8 mouse cellular contexts compared by ENCODE assay signal in the genomic region with DNA sequence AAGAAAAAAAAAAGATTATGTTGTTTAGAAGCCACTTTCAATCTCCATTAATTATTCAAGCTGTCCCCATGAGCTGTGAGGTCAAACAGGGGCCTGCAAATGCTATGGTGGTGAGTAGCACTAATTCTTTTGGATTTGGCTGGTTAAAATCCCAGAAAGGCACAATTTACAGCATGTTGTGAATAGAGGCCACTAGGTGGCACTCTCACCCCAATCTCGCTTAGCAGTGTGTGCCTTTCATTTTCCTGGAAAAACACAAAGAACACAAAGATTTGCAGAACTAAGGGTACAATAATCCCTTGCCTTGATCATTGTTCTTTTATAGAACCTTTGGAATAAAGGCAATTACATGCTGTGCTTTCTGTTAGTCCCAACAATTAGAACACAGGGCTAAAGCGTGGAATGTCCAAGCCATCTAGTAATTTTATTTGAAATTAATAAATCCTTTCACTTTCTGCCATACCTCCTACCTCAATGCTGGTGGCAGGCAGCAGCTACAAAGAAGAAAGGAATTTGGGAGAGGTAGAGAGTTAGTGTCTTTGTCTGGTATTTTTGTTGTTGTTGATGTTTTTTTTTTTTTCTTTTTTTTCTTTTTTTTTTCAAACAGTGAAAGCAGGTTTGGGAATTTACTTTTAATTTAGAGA.
A peak's percentile ranks its signal among the peaks of the same experiment; 100 is the strongest.
DNase-seq lines count a peak whose midpoint lies in the region; ATAC-seq and TF ChIP-seq lines count a peak whose summit lies in the region.
"Had no signal": no experiment of that assay in that cellular context is flagged by ENCODE, and none has a peak within 500 bp of the region (broad histone marks: within the 10 kb centered on the region; RNA-seq: fewer than 3 reads in every experiment).

No protein-coding gene starts in this region.

- H3K27me3 ChIP-seq in embryonic facial prominence, embryonic 11.5 days (ENCODE audit: control insufficient read depth, insufficient read depth, low read length): no peaks in the 10 kb centered on the region
- H3K27me3 ChIP-seq in liver, embryonic 14.5 days (ENCODE audit: control insufficient read depth, insufficient read depth, low read length): no peaks in the 10 kb centered on the region
- H3K27me3 ChIP-seq: heart, embryonic 15.5 days had no signal

- H3K9ac ChIP-seq in embryonic facial prominence, embryonic 11.5 days (replicated peaks; ENCODE audit: low read length): no peak overlapping the region
- H3K9ac ChIP-seq in liver, embryonic 14.5 days (replicated peaks): no peak overlapping the region
- H3K9ac ChIP-seq: heart, embryonic 15.5 days had no signal

- no peak overlapping the region for H3K27ac ChIP-seq in embryonic facial prominence, embryonic 11.5 days (replicated peaks; ENCODE audit: low read depth, low read length)
- no peak overlapping the region for H3K27ac ChIP-seq in liver, embryonic 14.5 days
- H3K27ac ChIP-seq: heart, embryonic 15.5 days had no signal

- 38% methylated on average over 2 of the region's 2 CpGs for WGBS in embryonic facial prominence, embryonic 11.5 days
- WGBS in liver, embryonic 14.5 days (ENCODE audit: insufficient replicate concordance): 41% methylated on average over 2 of the region's 2 CpGs

- DNase-seq in ovary, postnatal 36 days (ENCODE audit: low spot score): peak; percentile 10
- DNase-seq in ovary, adult 18-20 months (ENCODE audit: low spot score): no peak
- peak; percentile 21 for DNase-seq in adrenal gland, postnatal 25 days
- peak; percentile 88 for DNase-seq in embryonic facial prominence, embryonic 11.5 days (ENCODE audit: low spot score)
- DNase-seq in induced T-regulatory cell, adult 2 months (ENCODE audit: low read depth): peak; percentile 42
- DNase-seq in liver, embryonic 14.5 days (ENCODE audit: low read depth in 3 of 3, low spot score in 3 of 3): no peak
- peak; percentile 74 for DNase-seq in retina, postnatal 1 day

- no peaks in the 10 kb centered on the region for H3K4me1 ChIP-seq in embryonic facial prominence, embryonic 11.5 days (ENCODE audit: control insufficient read depth, insufficient read depth, low read length)
- H3K4me1 ChIP-seq in liver, embryonic 14.5 days (replicated peaks; ENCODE audit: control insufficient read depth in 2 of 2, insufficient read depth in 2 of 2, low read length in 1 of 2): no peaks in the 10 kb centered on the region
- H3K4me1 ChIP-seq: heart, embryonic 15.5 days had no signal

- TF ChIP-seq EP300 in liver, embryonic 14.5 days (IDR thresholded peaks at IDR 0.05; ENCODE audit: low read depth): no peak

- H3K4me2 ChIP-seq in embryonic facial prominence, embryonic 11.5 days (ENCODE audit: low read depth, low read length): no peak overlapping the region
- H3K4me2 ChIP-seq in liver, embryonic 14.5 days (ENCODE audit: low read depth): no peak overlapping the region
- H3K4me2 ChIP-seq: heart, embryonic 15.5 days had no signal

- TF ChIP-seq CTCF in liver, embryonic 14.5 days (IDR thresholded peaks at IDR 0.05; ENCODE audit: low read depth): peak; percentile 57

- no peak overlapping the region for H3K4me3 ChIP-seq in embryonic facial prominence, embryonic 11.5 days (ENCODE audit: low read depth, low read length)
- no peak overlapping the region for H3K4me3 ChIP-seq in liver, embryonic 14.5 days (ENCODE audit: insufficient read depth in 1 of 2, low read depth in 2 of 2, low read length in 2 of 2)
- H3K4me3 ChIP-seq: heart, embryonic 15.5 days had no signal

- no peaks in the 10 kb centered on the region for H3K9me3 ChIP-seq in embryonic facial prominence, embryonic 11.5 days (replicated peaks; ENCODE audit: control insufficient read depth, low read length)
- H3K9me3 ChIP-seq in liver, embryonic 14.5 days (ENCODE audit: control insufficient read depth, low read length): no peaks in the 10 kb centered on the region
- H3K9me3 ChIP-seq: heart, embryonic 15.5 days had no signal

- ATAC-seq in embryonic facial prominence, embryonic 11.5 days (replicated peaks; ENCODE audit: insufficient number of reproducible peaks, low FRiP score, low TSS enrichment, low read depth): peak; percentile 72
- ATAC-seq in liver, embryonic 14.5 days (ENCODE audit: insufficient read depth): no peak

- H3K36me3 ChIP-seq in embryonic facial prominence, embryonic 11.5 days (replicated peaks; ENCODE audit: control insufficient read depth, insufficient read depth, low read depth, low read length): no peaks in the 10 kb centered on the region
- H3K36me3 ChIP-seq in liver, embryonic 14.5 days (replicated peaks; ENCODE audit: control insufficient read depth, insufficient read depth, low read depth): no peaks in the 10 kb centered on the region
- H3K36me3 ChIP-seq: heart, embryonic 15.5 days had no signal

Comparison
In these comparisons a context has a peak if more than half of its experiments do, and no peak if none do; other contexts are left out.
1. DNase-seq: peak in ovary, postnatal 36 days (single experiment), adrenal gland, postnatal 25 days (single experiment), embryonic facial prominence, embryonic 11.5 days (single experiment), induced T-regulatory cell, adult 2 months (single experiment) and retina, postnatal 1 day (single experiment); none in ovary, adult 18-20 months (single experiment) and liver, embryonic 14.5 days (0 of 3).